ENCODE assay signal across 22 mouse cellular contexts in genomic region chr9:75214743-75215413, GRCm38 (mm10). TPM values are rescaled to one million over a fixed set of nuclear protein-coding genes. Genes with fewer than 3 reads are reported as not detected.
A peak's percentile ranks its signal among the peaks of the same experiment; 100 is the strongest.
DNase-seq lines count a peak whose midpoint lies in the region; ATAC-seq and TF ChIP-seq lines count a peak whose summit lies in the region.
"Had no signal": no experiment of that assay in that cellular context is flagged by ENCODE, and none has a peak within 500 bp of the region (broad histone marks: within the 10 kb centered on the region; RNA-seq: fewer than 3 reads in every experiment).

No protein-coding gene starts in this region.

- H3K9me3 ChIP-seq in forebrain, postnatal 0 days (ENCODE audit: low read length): no peaks in the 10 kb centered on the region
- H3K9me3 ChIP-seq: hindbrain, embryonic 12.5 days; limb, embryonic 12.5 days; neural tube, embryonic 15.5 days had no signal

- no peak overlapping the region for H3K4me3 ChIP-seq in left cerebral cortex, adult 2 months
- H3K4me3 ChIP-seq in forebrain, postnatal 0 days (ENCODE audit: low read depth, low read length): no peak overlapping the region
- H3K4me3 ChIP-seq: hindbrain, embryonic 12.5 days; limb, embryonic 12.5 days; neural tube, embryonic 15.5 days had no signal

- peak; percentile 81 for ATAC-seq in forebrain, postnatal 0 days
- ATAC-seq: inflammation-experienced regulatory T-cells, adult 6 months; liver, postnatal 0 days had no signal

- H3K9ac ChIP-seq in forebrain, postnatal 0 days: no peak overlapping the region
- H3K9ac ChIP-seq: hindbrain, embryonic 12.5 days; limb, embryonic 12.5 days; liver, postnatal 0 days; neural tube, embryonic 15.5 days had no signal

- peaks cover 68% of the 10 kb centered on the region for H3K36me3 ChIP-seq in forebrain, postnatal 0 days (ENCODE audit: insufficient read depth)

- H3K27ac ChIP-seq in left cerebral cortex, adult 2 months: peak overlapping the region; percentile 74
- no peak overlapping the region for H3K27ac ChIP-seq in forebrain, postnatal 0 days (ENCODE audit: low read depth, low read length)
- H3K27ac ChIP-seq: hindbrain, embryonic 12.5 days; limb, embryonic 12.5 days; neural tube, embryonic 15.5 days had no signal

- peak; percentile 58 for DNase-seq in cerebellum, adult 11-12 months
- no peak for DNase-seq in cerebellum, postnatal 4 days (ENCODE audit: low spot score in 2 of 2)
- DNase-seq in left cerebral cortex, adult 2 months (ENCODE audit: extremely low spot score in 1 of 2, low spot score in 2 of 2): no peak
- DNase-seq in left cerebral cortex, adult 11 months (ENCODE audit: low spot score): no peak
- DNase-seq in cerebellum, postnatal 10 days: peak; percentile 67 to 69
- DNase-seq in forebrain, postnatal 0 days: peak; percentile 25
- DNase-seq in T-cell, adult 2 months (ENCODE audit: low spot score): no peak
- DNase-seq in kidney, adult 8-10 months: no peak
- DNase-seq: adrenal gland, postnatal 25 days; gastrocnemius, postnatal 25 days; kidney, adult 18-20 months; kidney, postnatal 10 days; liver, postnatal 0 days; lung, postnatal 10 days; right cerebral cortex, adult 18-20 months; thymus, postnatal 14 days had no signal

- no peaks in the 10 kb centered on the region for H3K4me1 ChIP-seq in forebrain, postnatal 0 days (ENCODE audit: insufficient read depth)
- H3K4me1 ChIP-seq: hindbrain, embryonic 12.5 days; neural tube, embryonic 15.5 days had no signal

- no peaks in the 10 kb centered on the region for H3K27me3 ChIP-seq in forebrain, postnatal 0 days (ENCODE audit: insufficient read depth, low read length)
- H3K27me3 ChIP-seq: hindbrain, embryonic 12.5 days; limb, embryonic 12.5 days; neural tube, embryonic 15.5 days had no signal

- H3K4me2 ChIP-seq in forebrain, postnatal 0 days (ENCODE audit: low read depth): no peak overlapping the region
- H3K4me2 ChIP-seq: hindbrain, embryonic 12.5 days; limb, embryonic 12.5 days; liver, embryonic 11.5 days; midbrain, embryonic 11.5 days; neural tube, embryonic 15.5 days had no signal

- intact Hi-C loops in left cerebral cortex, adult 2 months (cut with DNase I): loop anchor here (5.0 kb wide), 1 partner anchor 32 kb away; no protein-coding TSS in a partner anchor

- 68% methylated on average over 11 of the region's 11 CpGs for WGBS in forebrain, postnatal 0 days

- TF ChIP-seq CTCF in left cerebral cortex, adult 2 months (IDR thresholded peaks at IDR 0.05): no peak
- no peak for TF ChIP-seq CTCF in forebrain, postnatal 0 days (IDR thresholded peaks at IDR 0.05; ENCODE audit: low read depth)

RNA-seq across cellular contexts. Expression of gene Myo5c, which starts 16.9 kb away (rescaled TPM):
- 1 to 10 TPM; 7.0 to 7.2 TPM for total RNA-seq in left cerebral cortex, adult 2 months (2021)
- total RNA-seq in forebrain, postnatal 0 days (2014; rRNA removed): 0.10 and 0.31 TPM in 2 replicates
- 0.16 and 0.20 TPM in 2 replicates for polyA plus RNA-seq in forebrain, postnatal 0 days (2015; fragmentation: Nextera tagmentation; extraction: Ambion mirVana)

Comparison
In these comparisons a context has a peak if more than half of its experiments do, and no peak if none do; other contexts are left out.
1. DNase-seq: peak in cerebellum, adult 11-12 months (single experiment), cerebellum, postnatal 10 days (2 of 2) and forebrain, postnatal 0 days (single experiment); none in cerebellum, postnatal 4 days (0 of 2), left cerebral cortex, adult 2 months (0 of 2), left cerebral cortex, adult 11 months (single experiment), T-cell, adult 2 months (single experiment) and kidney, adult 8-10 months (0 of 2).